17 mouse cellular contexts compared by ENCODE assay signal in genomic region chr13:8207337-8207736, GRCm38 (mm10). TPM values are rescaled to one million over a fixed set of nuclear protein-coding genes. Genes with fewer than 3 reads are reported as not detected.
DNase-seq lines count a peak whose midpoint lies in the region; ATAC-seq and TF ChIP-seq lines count a peak whose summit lies in the region.
"Had no signal": no experiment of that assay in that cellular context is flagged by ENCODE, and none has a peak within 500 bp of the region (broad histone marks: within the 10 kb centered on the region; RNA-seq: fewer than 3 reads in every experiment).

No protein-coding gene starts in this region.

- no peaks in the 10 kb centered on the region for H3K9me3 ChIP-seq in neural tube, embryonic 14.5 days (ENCODE audit: control insufficient read depth, low read length)
- H3K9me3 ChIP-seq: embryonic facial prominence, embryonic 12.5 days; limb, embryonic 13.5 days; stomach, embryonic 15.5 days had no signal

- H3K4me2 ChIP-seq in neural tube, embryonic 14.5 days (ENCODE audit: low read depth, low read length), result peak overlapping the region; percentile 40
- H3K4me2 ChIP-seq: embryonic facial prominence, embryonic 12.5 days; limb, embryonic 13.5 days; stomach, embryonic 15.5 days had no signal

- peak overlapping the region; percentile 30 for H3K4me3 ChIP-seq in cerebellum, adult 2 months (replicated peaks; ENCODE audit: insufficient read depth, low read depth, low read length)
- peak overlapping the region; percentile 26 for H3K4me3 ChIP-seq in left cerebral cortex, adult 2 months
- peak overlapping the region; percentile 43 for H3K4me3 ChIP-seq in layer of hippocampus, adult 2 months
- H3K4me3 ChIP-seq in neural tube, embryonic 14.5 days (ENCODE audit: low read depth, low read length), result peak overlapping the region; percentile 24
- H3K4me3 ChIP-seq: embryonic facial prominence, embryonic 12.5 days; limb, embryonic 13.5 days; stomach, embryonic 15.5 days had no signal

- intact Hi-C loops in left cerebral cortex, adult 2 months (cut with DNase I), result loop anchor here (10.0 kb wide), 1 partner anchor 577 kb away; no protein-coding TSS in a partner anchor
- intact Hi-C loops in left cerebral cortex, postnatal 10 days (cut with DNase I), result no loop called here

- WGBS in cerebellum, adult 2 months, result 14% methylated on average over 16 of the region's 16 CpGs
- WGBS in neural tube, embryonic 14.5 days, result 39% methylated on average over 16 of the region's 16 CpGs

- no peaks in the 10 kb centered on the region for H3K4me1 ChIP-seq in cerebellum, adult 2 months (ENCODE audit: control insufficient read depth, insufficient read depth, low read length)
- H3K4me1 ChIP-seq in neural tube, embryonic 14.5 days (ENCODE audit: control insufficient read depth, insufficient read depth, low read length), result no peaks in the 10 kb centered on the region
- H3K4me1 ChIP-seq: stomach, embryonic 15.5 days had no signal

- H3K27ac ChIP-seq in cerebellum, adult 2 months (ENCODE audit: insufficient read depth, low read length), result no peak overlapping the region
- H3K27ac ChIP-seq in left cerebral cortex, adult 2 months, result no peak overlapping the region
- peak overlapping the region; percentile 87 for H3K27ac ChIP-seq in layer of hippocampus, adult 2 months
- H3K27ac ChIP-seq in neural tube, embryonic 14.5 days (ENCODE audit: low read depth, low read length), result no peak overlapping the region
- H3K27ac ChIP-seq: embryonic facial prominence, embryonic 12.5 days; limb, embryonic 13.5 days; stomach, embryonic 15.5 days had no signal

- no peak for TF ChIP-seq POLR2A in cerebellum, adult 2 months (IDR thresholded peaks at IDR 0.05; ENCODE audit: borderline replicate concordance, insufficient read depth, low read length)

- H3K27me3 ChIP-seq in cerebellum, adult 2 months (ENCODE audit: control insufficient read depth, insufficient read depth, low read length), result no peaks in the 10 kb centered on the region
- H3K27me3 ChIP-seq in neural tube, embryonic 14.5 days (ENCODE audit: control insufficient read depth, insufficient read depth, low read length), result no peaks in the 10 kb centered on the region
- H3K27me3 ChIP-seq: stomach, embryonic 15.5 days had no signal

- peak; percentile 5; the same call in 1 of the 2 replicates for ATAC-seq in neural tube, embryonic 14.5 days (ENCODE audit: low read depth)
- no peak for ATAC-seq in inflammation-experienced regulatory T-cells, adult 6 months

- H3K36me3 ChIP-seq in neural tube, embryonic 14.5 days (ENCODE audit: control insufficient read depth, insufficient read depth, low read length), result no peaks in the 10 kb centered on the region
- H3K36me3 ChIP-seq: embryonic facial prominence, embryonic 12.5 days; limb, embryonic 13.5 days; stomach, embryonic 15.5 days had no signal

- TF ChIP-seq CTCF in cerebellum, adult 2 months (IDR thresholded peaks at IDR 0.05; ENCODE audit: borderline replicate concordance, insufficient read depth, low read depth, low read length), result no peak
- no peak for TF ChIP-seq CTCF in left cerebral cortex, adult 2 months (IDR thresholded peaks at IDR 0.05)
- TF ChIP-seq CTCF in layer of hippocampus, adult 2 months (conservative IDR thresholded peaks at IDR 0.05), result no peak

- peak overlapping the region; percentile 42 for H3K9ac ChIP-seq in neural tube, embryonic 14.5 days (replicated peaks; ENCODE audit: low read depth, low read length)
- H3K9ac ChIP-seq: embryonic facial prominence, embryonic 12.5 days; limb, embryonic 13.5 days; stomach, embryonic 15.5 days had no signal

- DNase-seq in cerebellum, adult 2 months, result peak; percentile 10 to 18
- no peak for DNase-seq in cerebellum, adult 18-20 months
- DNase-seq in left cerebral cortex, adult 2 months (ENCODE audit: extremely low spot score in 1 of 2, low spot score in 2 of 2), result no peak
- no peak for DNase-seq in left cerebral cortex, postnatal 10 days (ENCODE audit: extremely low spot score in 1 of 2, low spot score in 2 of 2)
- DNase-seq in layer of hippocampus, adult 2 months (ENCODE audit: low spot score in 2 of 2), result peak; percentile 23 to 50
- no peak for DNase-seq in embryo, embryonic 10 days (ENCODE audit: low spot score)
- DNase-seq: adrenal gland, adult 2 months; kidney, adult 8-10 months; lung, adult 18-20 months; thymus, postnatal 14 days had no signal

RNA-seq across cellular contexts. Expression of gene Adarb2, which starts 4.7 kb away (rescaled TPM):
- 9.5 and 10.0 TPM in 2 replicates for polyA plus RNA-seq in cerebellum, adult 2 months (2012; rRNA removed)
- 10 to 100 TPM; 22.9 to 25.8 TPM for total RNA-seq in left cerebral cortex, adult 2 months (2021)
- 10 to 100 TPM; 28.1 to 29.2 TPM for total RNA-seq in left cerebral cortex, postnatal 10 days (2021)
- 10 to 100 TPM; 39.8 to 49.8 TPM for total RNA-seq in layer of hippocampus, adult 2 months (2021)
- 30.1 and 36.7 TPM in 2 replicates for polyA plus RNA-seq in neural tube, embryonic 14.5 days (2014; fragmentation: Nextera tagmentation; extraction: Ambion mirVana)
- not detected for polyA plus RNA-seq in inflammation-experienced regulatory T-cells, adult 6 months (2017; shearing (Covaris generic))
- total RNA-seq: heart, postnatal 25 days had no signal
- polyA plus RNA-seq: adrenal gland, adult 2 months; small intestine, adult 2 months had no signal

Comparison
In these comparisons a context has a peak if more than half of its experiments do, and no peak if none do; other contexts are left out.
1. DNase-seq: peak in cerebellum, adult 2 months (2 of 2) and layer of hippocampus, adult 2 months (2 of 2); none in cerebellum, adult 18-20 months (0 of 2), left cerebral cortex, adult 2 months (0 of 2), left cerebral cortex, postnatal 10 days (0 of 2) and embryo, embryonic 10 days (single experiment).
2. Peak in every context shown above with its lines, with median percentiles within 50 percentile points of each other: H3K4me3 ChIP-seq.